Mouse (Mus musculus) cerebellum, adult 2 months (tissue): Measurements from ENCODE around the gene Npas3.

Source experiments
- CTCF ChIP-seq: fragments of 200-500 bp; IDR thresholded peaks from 2 replicates; pipeline ENCODE4 v1.5.1; 2011; ENCODE audit warnings: low read depth, mild to moderate bottlenecking, control low read depth, low read length, moderate library complexity, borderline replicate concordance; ENCODE audit not compliant: insufficient read depth
- POLR2A ChIP-seq: fragments of 200-500 bp; IDR thresholded peaks from 2 replicates; pipeline ENCODE4 v1.6.1; 2011; ENCODE audit warnings: low read length, control low read depth, borderline replicate concordance; ENCODE audit not compliant: insufficient read depth

DNA sequence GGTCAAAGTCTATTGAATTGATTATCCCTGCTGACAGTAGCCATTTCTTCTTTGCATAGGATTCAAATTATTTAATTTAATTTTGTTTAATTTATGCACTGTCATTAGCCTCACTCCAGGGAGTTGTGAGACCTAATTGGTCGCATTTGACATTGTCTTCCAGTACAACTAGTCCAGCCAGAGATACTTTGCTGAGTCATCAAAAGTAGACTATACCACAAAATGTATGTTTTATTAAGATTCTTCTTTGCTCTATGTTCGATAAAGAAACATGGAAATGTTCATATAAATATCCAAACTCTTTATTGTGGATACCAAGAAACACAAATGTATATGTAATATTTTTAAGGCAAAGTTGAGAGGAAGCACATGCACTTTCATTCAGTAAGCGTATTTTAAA lies 446.8 kb downstream of the Npas3 start:
- no peak for TF ChIP-seq POLR2A
- TF ChIP-seq CTCF, result no peak
